Mouse (Mus musculus) central nervous system, embryonic 14 days (tissue): Measurements from ENCODE around the gene Cyp2c50. TPM values are rescaled to one million over a fixed set of nuclear protein-coding genes. Genes with fewer than 3 reads are reported as not detected.

Experiments
- polyA plus RNA-seq: library from polyadenylated mRNA; depleted of rRNA; stranded (reverse); fragments of >200 nt; gene quantifications from 2 replicates; pipeline ENCODE4 v1.2.3, GENCODE M21; 2012; rRNA removed

Cyp2c50 gene
- not detected in 2 replicates for polyA plus RNA-seq

GRCm38 (mm10) chr19:40089421-40089820, at the start of gene Cyp2c50:
Cyp2c50 (plus strand) TSS chr19:40089688.

GRCm38 (mm10) chr19:40073701-40074100, 15.8 kb upstream of the Cyp2c50 start, which contains the start of gene Cyp2c54:
Cyp2c54 (minus strand) TSS chr19:40073827.

Other genes starting within 250 kb of the Cyp2c50 start
- not detected in 2 replicates for gene Cyp2c69, start 202.9 kb upstream of the Cyp2c50 start, polyA plus RNA-seq
- gene Cyp2c37, start 97.3 kb upstream of the Cyp2c50 start, polyA plus RNA-seq = not detected in 2 replicates
- not detected in 2 replicates for gene Cyp2c54, start 15.9 kb upstream of the Cyp2c50 start, polyA plus RNA-seq
- gene Cyp2c70, start 97.6 kb downstream of the Cyp2c50 start, polyA plus RNA-seq = not detected in 2 replicates
- gene Pdlim1, start 182.2 kb downstream of the Cyp2c50 start, polyA plus RNA-seq = 13.5 and 19.2 TPM in 2 replicates